Mouse (Mus musculus): ENCODE measurements at regions not wholly inside any gene's neighbourhood (a gene's known extent, or its start where the extent isn't known, plus 50 kb on each side); places are given as distances from the start of the nearest gene placed in this dataset.

DNA sequence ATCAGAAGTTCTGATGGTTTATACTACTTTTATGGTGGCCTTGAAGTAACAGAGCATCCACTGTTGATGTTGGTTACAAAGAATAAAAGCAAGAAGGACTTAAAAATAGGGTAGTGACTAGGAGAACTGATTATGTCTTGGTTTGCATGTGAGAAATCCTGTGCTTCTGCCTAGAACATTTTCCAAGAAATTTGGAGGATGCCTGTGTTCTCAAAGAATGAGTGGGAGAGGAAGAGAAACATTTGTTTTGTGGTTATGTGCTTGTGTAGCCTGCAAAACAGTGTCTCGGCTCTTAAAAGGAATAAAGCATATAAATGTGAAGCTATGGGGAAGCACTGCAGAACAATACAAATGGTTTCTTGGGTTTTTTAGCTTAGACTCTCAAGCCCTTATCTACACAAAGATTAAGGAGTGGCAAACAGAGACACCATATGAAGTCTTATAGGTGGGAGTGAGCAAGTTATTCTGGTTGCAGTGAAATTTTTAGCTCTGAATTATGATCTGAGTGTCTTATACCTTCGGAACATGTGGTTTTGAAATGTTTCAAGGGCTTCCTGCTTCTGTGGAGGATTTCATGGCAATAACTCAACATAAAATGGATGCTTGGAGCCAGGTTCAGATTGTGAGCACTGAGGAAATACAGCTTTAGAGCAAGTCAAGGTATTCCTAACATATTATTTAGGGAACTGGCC is 372.1 kb upstream of the Man1a start:
- DNase-seq (ENCODE audit: extremely low read depth, low read depth, low spot score) = no peak

DNA sequence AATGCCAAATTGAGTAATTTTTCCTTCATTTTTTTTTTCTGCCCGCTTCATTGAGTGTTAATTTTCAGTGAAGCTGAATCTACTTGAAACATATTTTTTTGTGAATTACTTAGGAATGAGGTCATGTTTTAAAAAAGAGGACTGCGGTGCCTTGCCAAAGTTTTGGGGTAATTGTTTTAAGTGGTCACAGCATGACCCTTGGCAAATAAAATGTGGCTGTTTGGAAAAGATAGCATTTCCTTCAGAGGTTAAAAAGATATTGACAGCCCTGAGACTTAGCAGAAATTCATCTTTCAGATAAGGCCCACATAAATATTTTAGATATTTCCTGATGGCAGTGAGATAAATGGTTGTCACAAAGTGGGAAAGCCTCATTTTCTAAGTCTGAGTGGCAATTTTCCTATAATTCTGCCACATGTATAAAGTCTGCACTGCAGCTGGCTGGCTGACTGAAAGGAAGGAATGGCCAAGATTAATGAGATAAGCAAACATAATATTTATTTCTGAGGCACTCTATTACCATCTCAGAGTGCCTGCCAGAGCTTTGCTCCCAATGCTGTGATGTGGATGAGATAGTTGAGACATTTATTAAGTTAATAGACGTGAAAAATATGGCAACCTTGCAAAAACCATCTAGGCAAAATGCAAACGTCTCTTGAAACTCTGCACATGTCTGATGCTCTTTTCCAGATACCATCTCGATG is 327.0 kb upstream of the Man1a start:
- no peak for DNase-seq (ENCODE audit: extremely low read depth, low read depth, low spot score)

DNA sequence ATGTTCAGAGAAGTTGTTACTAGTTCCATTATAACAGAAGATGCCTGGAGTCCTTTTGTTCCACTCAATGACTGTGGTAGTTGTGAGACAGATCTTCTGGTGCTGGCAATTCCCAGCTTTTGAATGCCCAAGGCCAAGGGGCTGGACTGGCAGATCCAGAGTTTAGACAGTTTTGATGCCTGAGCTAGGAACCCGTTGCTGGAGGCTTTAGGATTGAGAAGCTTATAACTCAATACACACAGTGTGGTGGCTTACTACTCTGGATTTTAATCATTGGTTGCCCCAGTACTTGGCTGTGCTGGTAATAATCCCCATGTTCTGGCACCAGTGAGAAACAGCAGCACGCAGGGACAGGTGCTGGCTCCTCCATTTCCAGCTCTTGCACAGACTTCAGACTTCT is 307.3 kb upstream of the Man1a start:
- DNase-seq (ENCODE audit: extremely low read depth, low read depth, low spot score) = peak; percentile 91

DNA sequence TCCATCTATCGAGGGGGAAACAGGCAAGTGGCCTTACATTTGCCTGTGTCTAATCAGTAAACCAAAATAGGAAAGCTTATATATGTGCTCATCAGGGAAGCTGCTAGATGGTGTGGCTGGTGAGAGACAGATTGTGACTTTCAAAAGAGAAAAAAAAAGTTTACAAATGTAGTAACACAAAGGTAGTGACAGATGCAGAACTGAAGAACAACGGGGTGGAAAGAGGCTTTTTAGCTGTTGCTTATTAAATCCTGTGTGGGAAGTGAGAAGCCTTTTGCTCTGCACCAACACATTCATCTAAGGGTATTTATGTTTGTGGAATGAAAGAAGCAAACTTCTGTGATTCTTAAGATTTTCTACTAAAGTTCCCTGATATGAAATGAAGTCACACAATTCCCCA is 305.1 kb upstream of the Man1a start:
- DNase-seq (ENCODE audit: extremely low read depth, low read depth, low spot score) = no peak

DNA sequence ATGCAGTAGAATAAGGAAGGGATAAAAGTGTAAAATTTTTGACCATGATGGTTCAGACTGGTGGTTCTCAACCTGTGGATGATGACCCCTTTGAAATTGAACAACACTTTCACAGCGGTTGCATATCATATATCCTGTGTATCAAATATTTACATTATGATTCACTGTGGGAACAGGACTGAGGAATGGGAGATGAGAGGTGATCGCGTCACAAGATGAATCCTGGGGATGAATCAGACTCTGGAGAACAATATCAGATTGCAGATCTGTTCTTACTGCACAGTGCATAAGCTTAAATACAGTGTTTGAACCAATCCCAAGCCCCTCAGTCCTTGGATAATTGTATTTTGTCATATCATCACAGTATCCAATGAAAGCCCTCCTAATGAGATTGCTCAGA is 292.7 kb upstream of the Man1a start:
- DNase-seq (ENCODE audit: extremely low read depth, low read depth, low spot score) = no peak

DNA sequence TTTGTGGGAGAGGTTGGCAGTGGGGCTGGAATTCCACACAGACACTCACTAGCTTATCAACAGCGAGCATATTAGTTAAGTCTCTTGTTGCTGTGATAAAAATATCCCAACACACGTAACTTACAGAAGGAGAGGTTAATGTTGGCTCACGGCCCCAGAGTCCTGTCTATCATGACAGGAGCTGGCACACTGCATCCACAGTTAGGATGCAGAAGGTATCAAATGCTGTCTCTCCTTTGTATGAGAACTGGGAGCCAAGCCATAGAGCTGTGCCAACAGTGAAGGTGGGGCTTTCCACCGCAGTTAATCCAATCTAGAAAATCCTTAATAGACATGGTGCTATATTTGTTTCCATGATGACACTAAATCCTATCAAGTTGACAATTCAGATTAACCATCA is 288.9 kb upstream of the Man1a start:
- DNase-seq (ENCODE audit: extremely low read depth, low read depth, low spot score) = no peak

DNA sequence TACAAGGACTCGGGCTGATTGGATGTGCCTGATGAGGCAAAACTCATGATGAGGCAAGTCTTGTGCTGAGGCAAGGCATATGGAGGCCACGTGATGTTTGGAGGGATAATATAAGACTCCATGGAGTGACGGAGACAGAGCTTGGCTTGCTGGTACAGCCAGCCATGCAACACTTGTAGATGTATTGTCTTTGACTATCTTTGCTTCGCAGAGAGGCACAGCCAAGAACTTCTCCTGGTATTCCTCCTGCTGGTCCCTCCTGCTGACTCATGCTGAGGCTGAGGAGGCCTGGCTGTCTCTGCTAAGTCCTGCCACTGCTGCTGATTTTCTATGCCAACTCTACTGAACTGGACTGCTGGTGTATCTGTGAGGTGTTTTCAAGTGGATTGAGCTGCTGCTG is 260.8 kb upstream of the Man1a start:
- DNase-seq (ENCODE audit: extremely low read depth, low read depth, low spot score) = no peak

Measured in fat pad, adult 2 months (tissue).